Comparison of ENCODE assay signal across 12 mouse cellular contexts in genomic region chr10:74591799-74592198, GRCm38 (mm10).
"Had no signal": no experiment of that assay in that cellular context is flagged by ENCODE, and none has a peak within 500 bp of the region (broad histone marks: within the 10 kb centered on the region; RNA-seq: fewer than 3 reads in every experiment).

No protein-coding gene starts in this region.

- H3K9me3 ChIP-seq: kidney, embryonic 15.5 days; limb, embryonic 12.5 days; midbrain, embryonic 13.5 days; neural tube, embryonic 15.5 days had no signal

- H3K4me2 ChIP-seq: kidney, embryonic 15.5 days; limb, embryonic 12.5 days; midbrain, embryonic 13.5 days; neural tube, embryonic 15.5 days had no signal

- H3K4me1 ChIP-seq: kidney, embryonic 15.5 days; limb, embryonic 12.5 days; midbrain, embryonic 13.5 days; neural tube, embryonic 15.5 days had no signal

- H3K27ac ChIP-seq: kidney, embryonic 15.5 days; limb, embryonic 12.5 days; liver, embryonic 14.5 days; midbrain, embryonic 13.5 days; neural tube, embryonic 15.5 days had no signal

- H3K36me3 ChIP-seq: kidney, embryonic 15.5 days; limb, embryonic 12.5 days; midbrain, embryonic 13.5 days; neural tube, embryonic 15.5 days had no signal

- H3K9ac ChIP-seq: kidney, embryonic 15.5 days; limb, embryonic 12.5 days; liver, embryonic 14.5 days; midbrain, embryonic 13.5 days; neural tube, embryonic 15.5 days had no signal

- H3K27me3 ChIP-seq: kidney, embryonic 15.5 days; limb, embryonic 12.5 days; midbrain, embryonic 13.5 days; neural tube, embryonic 15.5 days had no signal

- DNase-seq: kidney, postnatal 25 days; liver; lung, adult 18-20 months; lung, postnatal 36 days; right cerebral cortex, adult 18-20 months; right cerebral cortex, postnatal 25 days had no signal

- H3K4me3 ChIP-seq: kidney, embryonic 15.5 days; limb, embryonic 12.5 days; midbrain, embryonic 13.5 days; myocyte; neural tube, embryonic 15.5 days had no signal

- ATAC-seq: midbrain, embryonic 13.5 days had no signal
